In the genomic region with DNA sequence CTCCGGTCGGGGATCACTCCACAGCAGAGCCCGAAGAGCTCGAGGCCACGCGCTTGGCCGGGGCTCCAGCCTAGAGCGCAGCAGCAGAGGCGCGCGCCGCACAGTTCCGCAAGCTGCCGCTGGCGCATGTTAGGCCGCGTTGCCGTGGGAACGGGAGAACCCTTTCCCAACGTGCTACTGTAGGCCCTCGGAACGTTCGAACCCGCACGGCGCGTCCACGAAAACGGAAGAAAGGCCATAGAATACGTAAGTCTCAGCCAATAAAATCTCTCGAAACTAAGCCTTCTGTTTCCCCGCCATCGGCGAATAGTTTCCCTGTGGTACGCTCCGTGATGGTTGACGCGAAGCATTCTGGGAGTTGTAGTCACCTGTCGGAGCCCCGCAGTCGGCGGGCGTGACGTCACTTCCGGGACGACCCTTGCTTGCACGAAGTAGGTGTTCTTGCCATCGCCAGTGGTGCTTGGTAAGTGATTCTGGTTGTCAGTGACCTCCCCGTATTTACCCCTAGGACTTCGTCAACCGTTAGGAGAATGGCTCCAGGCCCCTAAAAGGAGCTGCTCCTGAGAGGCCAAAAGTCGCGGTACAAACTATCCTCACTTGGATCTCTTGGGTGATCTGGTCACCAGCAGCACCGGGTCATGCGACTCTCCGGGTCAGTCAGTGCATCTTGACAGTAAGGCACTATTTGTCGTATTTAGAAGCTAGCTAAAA, we compare ENCODE assay signal across 8 mouse cellular contexts. TPM values are rescaled to one million over a fixed set of nuclear protein-coding genes. Genes with fewer than 3 reads are reported as not detected.
DNase-seq lines count a peak whose midpoint lies in the region; ATAC-seq lines count a peak whose summit lies in the region.

A gene (minus strand): TSS at position 127 of the 711 bp plus-strand sequence.
A gene (plus strand): TSS at position 403 of the 711 bp plus-strand sequence.

- H3K9me3 ChIP-seq in hindbrain, embryonic 12.5 days (replicated peaks) = 0 out of 2 replicates have a peak, but pooled peaks cover 3% of the 10 kb centered on the region

- under 1% methylated on average over 57 of the region's 57 CpGs for whole genome bisulfite sequencing in hindbrain, embryonic 12.5 days

- peak within 1 kb of the TSS; percentile 73 for H3K27ac ChIP-seq in hindbrain, embryonic 12.5 days

- no peaks in the 10 kb centered on the region for H3K27me3 ChIP-seq in hindbrain, embryonic 12.5 days

- peaks cover 11% of the 10 kb centered on the region for H3K4me1 ChIP-seq in hindbrain, embryonic 12.5 days

- peak within 1 kb of the TSS; percentile 54 for H3K4me3 ChIP-seq in hindbrain, embryonic 12.5 days

- ATAC-seq in hindbrain, embryonic 12.5 days (ENCODE audit: low FRiP score) = peak; percentile 99

- peaks cover 9% of the 10 kb centered on the region for H3K36me3 ChIP-seq in hindbrain, embryonic 12.5 days

- peak; percentile 98 for DNase-seq in NIH3T3 (ENCODE audit: low read depth)
- peak; percentile 99 to 100 for DNase-seq in cerebellum, postnatal 10 days
- DNase-seq in frontal cortex, postnatal 10 days (ENCODE audit: low spot score in 2 of 2) = peak; percentile 96 to 98
- DNase-seq in layer of hippocampus, postnatal 14 days (ENCODE audit: low spot score in 2 of 2) = peak; percentile 98 to 99
- DNase-seq in lung, postnatal 14 days = peak; percentile 98
- peak; percentile 95 for DNase-seq in retina, adult 2 months (ENCODE audit: low read depth, low spot score)
- DNase-seq in thymus, postnatal 36 days = peak; percentile 97

- peak within 1 kb of the TSS; percentile 70 for H3K4me2 ChIP-seq in hindbrain, embryonic 12.5 days (replicated peaks)

- H3K9ac ChIP-seq in hindbrain, embryonic 12.5 days = peak within 1 kb of the TSS; percentile 68

RNA-seq across cellular contexts. Expression of the first gene that starts in this region (rescaled TPM):
- polyA plus RNA-seq in hindbrain, embryonic 12.5 days (2016; fragmentation: Nextera tagmentation; extraction: Ambion mirVana) = 4.8 and 5.5 TPM in 2 replicates
- 1 to 10 TPM; 3.7 to 4.1 TPM for total RNA-seq in layer of hippocampus, postnatal 14 days (2021)

RNA-seq across cellular contexts. Expression of the second gene that starts in this region (rescaled TPM):
- polyA plus RNA-seq in hindbrain, embryonic 12.5 days (2016; fragmentation: Nextera tagmentation; extraction: Ambion mirVana) = 57.0 and 59.1 TPM in 2 replicates
- 10 to 100 TPM; 58.2 to 59.9 TPM for total RNA-seq in layer of hippocampus, postnatal 14 days (2021)

Comparison
In these comparisons a context has a peak if more than half of its experiments do, and no peak if none do; other contexts are left out.
1. Peak in every context shown above with its lines: DNase-seq, ATAC-seq, H3K4me3 ChIP-seq and H3K27ac ChIP-seq.